Mouse (Mus musculus) ES-Bruce4 (cell line): Measurements from ENCODE around the gene Kcnj9.

ENCODE experiments used
- CTCF ChIP-seq: IDR thresholded peaks from one replicate; pipeline ENCODE4 v1.8.1; 2011; ENCODE audit warnings: low read depth, low read length
- EP300 ChIP-seq: IDR thresholded peaks from 2 replicates; pipeline ENCODE4 v1.6.1; 2011; ENCODE audit warnings: low read depth, low read length; ENCODE audit not compliant: insufficient read depth
- POLR2A ChIP-seq: IDR thresholded peaks from one replicate; pipeline ENCODE4 v1.8.1; 2011; ENCODE audit warnings: low read length; ENCODE audit not compliant: insufficient read depth

- peak; percentile 61 for TF ChIP-seq CTCF
- no peak for TF ChIP-seq EP300
- TF ChIP-seq POLR2A: no peak
These were observed 23.5 kb downstream of the Kcnj9 start for GRCm38 (mm10) chr1:172305635-172306034.
